Mouse (Mus musculus): ENCODE results near the gene Diras2.

Gene Diras2

GRCm38 (mm10) chr13:52531121-52531520 lies at the start of gene Diras2:
Gene Diras2, minus strand, starts transcription at chr13:52531279.
- no peak for DNase-seq

- no peak for DNase-seq
Observed at GRCm38 (mm10) chr13:52578776-52579175, 47.7 kb upstream of the Diras2 start.

GRCm38 (mm10) chr13:52577939-52578338 lies 46.9 kb upstream of the Diras2 start:
- no peak for DNase-seq

GRCm38 (mm10) chr13:52577326-52577920 lies 46.3 kb upstream of the Diras2 start:
- no peak for DNase-seq

GRCm38 (mm10) chr13:52576841-52577240 lies 45.8 kb upstream of the Diras2 start:
- no peak for DNase-seq

GRCm38 (mm10) chr13:52576021-52576614 lies 45.0 kb upstream of the Diras2 start:
- no peak for DNase-seq

- DNase-seq: no peak
Observed at GRCm38 (mm10) chr13:52575483-52575882, 44.4 kb upstream of the Diras2 start.

- DNase-seq: no peak
Observed at GRCm38 (mm10) chr13:52574311-52574710, 43.2 kb upstream of the Diras2 start.

- DNase-seq: no peak
Observed at GRCm38 (mm10) chr13:52572451-52573446, 41.7 kb upstream of the Diras2 start.

- no peak for DNase-seq
Observed at GRCm38 (mm10) chr13:52571591-52572384, 40.7 kb upstream of the Diras2 start.

GRCm38 (mm10) chr13:52570276-52570675 lies 39.2 kb upstream of the Diras2 start:
- DNase-seq: no peak

GRCm38 (mm10) chr13:52569194-52569769 lies 38.2 kb upstream of the Diras2 start:
- DNase-seq: no peak

- DNase-seq: no peak
Observed at GRCm38 (mm10) chr13:52566777-52567176, 35.7 kb upstream of the Diras2 start.

GRCm38 (mm10) chr13:52566188-52566760 lies 35.2 kb upstream of the Diras2 start:
- DNase-seq: no peak

GRCm38 (mm10) chr13:52565103-52565739 lies 34.1 kb upstream of the Diras2 start:
- DNase-seq: peak in 1 of 2 experiments; percentile 23

- no peak for DNase-seq
Observed at GRCm38 (mm10) chr13:52562166-52562571, 31.1 kb upstream of the Diras2 start.

GRCm38 (mm10) chr13:52561367-52562165 lies 30.5 kb upstream of the Diras2 start:
- peak; percentile 28 to 47 for DNase-seq

GRCm38 (mm10) chr13:52557421-52557820 lies 26.3 kb upstream of the Diras2 start:
- no peak for DNase-seq

- DNase-seq: no peak
Observed at GRCm38 (mm10) chr13:52554722-52555121, 23.6 kb upstream of the Diras2 start.

GRCm38 (mm10) chr13:52552822-52553477 lies 21.9 kb upstream of the Diras2 start:
- DNase-seq: no peak

All from kidney, postnatal 4 days (tissue).